Mouse (Mus musculus): ENCODE measurements around the gene Rhbdd2. TPM values are rescaled to one million over a fixed set of nuclear protein-coding genes. Genes with fewer than 3 reads are reported as not detected.

Gene Rhbdd2
- polyA plus RNA-seq, 2 experiments, result 30.6 to 38.9 TPM

GRCm38 (mm10) chr5:135693281-135693853, 60.9 kb downstream of the Rhbdd2 start:
- 95% methylated on average over 5 of the region's 5 CpGs for WGBS
- H3K27me3 ChIP-seq (ENCODE audit: control insufficient read depth, insufficient read depth, low read length), result no peaks in the 10 kb centered on the region
- H3K9me3 ChIP-seq (ENCODE audit: control insufficient read depth, low read length), result no peaks in the 10 kb centered on the region
- no peak for ATAC-seq (ENCODE audit: low FRiP score, low read depth)
- H3K27ac ChIP-seq (replicated peaks; ENCODE audit: low read depth, low read length), result no peak overlapping the region
- TF ChIP-seq POLR2A (IDR thresholded peaks at IDR 0.05; ENCODE audit: borderline replicate concordance, extremely low read depth, insufficient read depth, insufficient read length), result no peak
- no peak overlapping the region for H3K9ac ChIP-seq (ENCODE audit: low read depth, low read length, severe bottlenecking)
- peaks cover 20% of the 10 kb centered on the region for H3K4me1 ChIP-seq (ENCODE audit: control insufficient read depth, insufficient read depth, low read length)
- no peak overlapping the region for H3K4me2 ChIP-seq (replicated peaks; ENCODE audit: low read depth, low read length, severe bottlenecking)
- H3K36me3 ChIP-seq (ENCODE audit: control insufficient read depth, insufficient read depth, low read length), result no peaks in the 10 kb centered on the region
- no peak overlapping the region for H3K4me3 ChIP-seq (replicated peaks; ENCODE audit: low read length)
- DNase-seq (ENCODE audit: low spot score), result no peak

- H3K4me3 ChIP-seq (replicated peaks; ENCODE audit: low read length), result no peak overlapping the region
- no peak overlapping the region for H3K4me2 ChIP-seq (replicated peaks; ENCODE audit: low read depth, low read length, severe bottlenecking)
- H3K27me3 ChIP-seq (ENCODE audit: control insufficient read depth, insufficient read depth, low read length), result no peaks in the 10 kb centered on the region
- no peak overlapping the region for H3K27ac ChIP-seq (replicated peaks; ENCODE audit: low read depth, low read length)
- H3K9me3 ChIP-seq (ENCODE audit: control insufficient read depth, low read length), result no peaks in the 10 kb centered on the region
- no peak; the same call in 1 of the 2 replicates for ATAC-seq (ENCODE audit: low FRiP score, low read depth)
- TF ChIP-seq POLR2A (IDR thresholded peaks at IDR 0.05; ENCODE audit: borderline replicate concordance, extremely low read depth, insufficient read depth, insufficient read length), result no peak
- no peak overlapping the region for H3K9ac ChIP-seq (ENCODE audit: low read depth, low read length, severe bottlenecking)
- WGBS, result 39% methylated on average over 7 of the region's 7 CpGs
- peaks cover 6% of the 10 kb centered on the region; the same call in 1 of the 2 replicates for H3K36me3 ChIP-seq (ENCODE audit: control insufficient read depth, insufficient read depth, low read length)
- DNase-seq (ENCODE audit: low spot score), result no peak
- peaks cover 12% of the 10 kb centered on the region for H3K4me1 ChIP-seq (ENCODE audit: control insufficient read depth, insufficient read depth, low read length)
Measured at GRCm38 (mm10) chr5:135695277-135695721, 62.9 kb downstream of the Rhbdd2 start.

Other genes with a start within 250 kb of the Rhbdd2 start
- 38.1 and 53.0 TPM in 2 replicates for gene Pom121, start 238.1 kb upstream of the Rhbdd2 start, polyA plus RNA-seq (2012; rRNA removed)
- gene Pom121, start 238.1 kb upstream of the Rhbdd2 start, polyA plus RNA-seq (2014; fragmentation: Nextera tagmentation; extraction: Ambion mirVana), result 15.3 and 18.3 TPM in 2 replicates
- gene Hip1, start 87.5 kb upstream of the Rhbdd2 start, polyA plus RNA-seq (2012; rRNA removed), result 45.9 and 56.9 TPM in 2 replicates
- 47.0 and 49.1 TPM in 2 replicates for gene Hip1, start 87.5 kb upstream of the Rhbdd2 start, polyA plus RNA-seq (2014; fragmentation: Nextera tagmentation; extraction: Ambion mirVana)
- gene Ccl26, start 69.0 kb upstream of the Rhbdd2 start, polyA plus RNA-seq (2012; rRNA removed), result not detected in 2 replicates
- gene Ccl26, start 69.0 kb upstream of the Rhbdd2 start, polyA plus RNA-seq (2014; fragmentation: Nextera tagmentation; extraction: Ambion mirVana), result not detected in 2 replicates
- gene Ccl24, start 59.6 kb upstream of the Rhbdd2 start, polyA plus RNA-seq (2012; rRNA removed), result 1.7 and 2.1 TPM in 2 replicates
- 1.8 and 2.3 TPM in 2 replicates for gene Ccl24, start 59.6 kb upstream of the Rhbdd2 start, polyA plus RNA-seq (2014; fragmentation: Nextera tagmentation; extraction: Ambion mirVana)
- gene Por, start 37.4 kb downstream of the Rhbdd2 start, polyA plus RNA-seq (2012; rRNA removed), result 99.2 and 132 TPM in 2 replicates
- 64.7 and 71.6 TPM in 2 replicates for gene Por, start 37.4 kb downstream of the Rhbdd2 start, polyA plus RNA-seq (2014; fragmentation: Nextera tagmentation; extraction: Ambion mirVana)
- gene Tmem120a, start 111.8 kb downstream of the Rhbdd2 start, polyA plus RNA-seq (2012; rRNA removed), result 21.3 and 23.7 TPM in 2 replicates
- gene Tmem120a, start 111.8 kb downstream of the Rhbdd2 start, polyA plus RNA-seq (2014; fragmentation: Nextera tagmentation; extraction: Ambion mirVana), result 44.3 and 48.1 TPM in 2 replicates
- gene Styxl1, start 145.8 kb downstream of the Rhbdd2 start, polyA plus RNA-seq (2012; rRNA removed), result 0.08 and 0.10 TPM in 2 replicates
- gene Styxl1, start 145.8 kb downstream of the Rhbdd2 start, polyA plus RNA-seq (2014; fragmentation: Nextera tagmentation; extraction: Ambion mirVana), result 0.15 TPM in 1 of 2 replicates, not detected in the other
- gene Mdh2, start 145.9 kb downstream of the Rhbdd2 start, polyA plus RNA-seq (2012; rRNA removed), result 339 and 354 TPM in 2 replicates
- 429 and 442 TPM in 2 replicates for gene Mdh2, start 145.9 kb downstream of the Rhbdd2 start, polyA plus RNA-seq (2014; fragmentation: Nextera tagmentation; extraction: Ambion mirVana)
- 0.53 and 0.55 TPM in 2 replicates for gene Srrm3, start 174.3 kb downstream of the Rhbdd2 start, polyA plus RNA-seq (2012; rRNA removed)
- gene Srrm3, start 174.3 kb downstream of the Rhbdd2 start, polyA plus RNA-seq (2014; fragmentation: Nextera tagmentation; extraction: Ambion mirVana), result 0.07 and 0.12 TPM in 2 replicates